8 mouse cellular contexts compared by ENCODE assay signal in genomic region chr17:88668452-88668851, GRCm38 (mm10). TPM values are rescaled to one million over a fixed set of nuclear protein-coding genes. Genes with fewer than 3 reads are reported as not detected.
A peak's percentile ranks its signal among the peaks of the same experiment; 100 is the strongest.
DNase-seq lines count a peak whose midpoint lies in the region; ATAC-seq lines count a peak whose summit lies in the region.

Gtf2a1l (plus strand) TSS chr17:88668660.

- peak within 1 kb of the TSS; percentile 1; the same call in 1 of the 2 replicates for H3K4me3 ChIP-seq in heart, embryonic 16.5 days (ENCODE audit: low read length)

- peak; percentile 6 for DNase-seq in kidney, adult 11 months
- DNase-seq in kidney, adult 9 months: no peak
- DNase-seq in cerebellum, postnatal 14 days: peak; percentile 76
- DNase-seq in layer of hippocampus, adult 18-20 months (ENCODE audit: low spot score in 2 of 2): peak; percentile 68 to 76
- peak; percentile 36 for DNase-seq in lung, postnatal 10 days
- peak; percentile 44 for DNase-seq in retina, embryonic 14.5 days (ENCODE audit: low spot score)
- DNase-seq in c-Kit-positive CD71-positive TER-119-positive erythroid progenitor cells, embryonic 14.5 days (ENCODE audit: low spot score): no peak

- no peaks in the 10 kb centered on the region for H3K9me3 ChIP-seq in heart, embryonic 16.5 days (replicated peaks; ENCODE audit: control insufficient read depth, low read length)

- no peaks in the 10 kb centered on the region for H3K36me3 ChIP-seq in heart, embryonic 16.5 days (ENCODE audit: control insufficient read depth, insufficient read depth)

- no peak within 1 kb of the TSS for H3K9ac ChIP-seq in heart, embryonic 16.5 days (ENCODE audit: low read length)

- 19% methylated on average over 21 of the region's 21 CpGs for WGBS in heart, embryonic 16.5 days

- no peaks in the 10 kb centered on the region for H3K4me1 ChIP-seq in heart, embryonic 16.5 days (ENCODE audit: control insufficient read depth, insufficient read depth, low read length)

- ATAC-seq in heart, embryonic 16.5 days (replicated peaks; ENCODE audit: extremely low read depth, insufficient read depth, low FRiP score): 0 out of 2 replicates have a peak, but pooled peaks have one; percentile 32

- no peaks in the 10 kb centered on the region for H3K27me3 ChIP-seq in heart, embryonic 16.5 days (ENCODE audit: control insufficient read depth, insufficient read depth, low read length)

- H3K27ac ChIP-seq in heart, embryonic 16.5 days (ENCODE audit: low read length): no peak within 1 kb of the TSS

- peak within 1 kb of the TSS; percentile 41 for H3K4me2 ChIP-seq in heart, embryonic 16.5 days (ENCODE audit: low read depth, low read length)

RNA-seq across cellular contexts. Expression of gene Gtf2a1l, which starts in this region (rescaled TPM):
- polyA plus RNA-seq in heart, embryonic 16.5 days (2015; fragmentation: Nextera tagmentation; extraction: Ambion mirVana): 0.20 and 0.25 TPM in 2 replicates
- under 1 TPM in 1 of 2 experiments, not detected in 1; 0.35 TPM for total RNA-seq in layer of hippocampus, adult 18-20 months (2021)

Comparison
In these comparisons a context has a peak if more than half of its experiments do, and no peak if none do; other contexts are left out.
1. DNase-seq: peak in kidney, adult 11 months (single experiment), cerebellum, postnatal 14 days (2 of 2), lung, postnatal 10 days (single experiment) and retina, embryonic 14.5 days (single experiment); none in kidney, adult 9 months (single experiment) and c-Kit-positive CD71-positive TER-119-positive erythroid progenitor cells, embryonic 14.5 days (single experiment).
2. Peak in ATAC-seq, H3K4me3 ChIP-seq and H3K4me2 ChIP-seq in heart, embryonic 16.5 days; RNA of the gene not detected or under 1 TPM.
3. Peak in DNase-seq in layer of hippocampus, adult 18-20 months; RNA of the gene not detected or under 1 TPM.